10 mouse cellular contexts compared by ENCODE assay signal in the genomic region with DNA sequence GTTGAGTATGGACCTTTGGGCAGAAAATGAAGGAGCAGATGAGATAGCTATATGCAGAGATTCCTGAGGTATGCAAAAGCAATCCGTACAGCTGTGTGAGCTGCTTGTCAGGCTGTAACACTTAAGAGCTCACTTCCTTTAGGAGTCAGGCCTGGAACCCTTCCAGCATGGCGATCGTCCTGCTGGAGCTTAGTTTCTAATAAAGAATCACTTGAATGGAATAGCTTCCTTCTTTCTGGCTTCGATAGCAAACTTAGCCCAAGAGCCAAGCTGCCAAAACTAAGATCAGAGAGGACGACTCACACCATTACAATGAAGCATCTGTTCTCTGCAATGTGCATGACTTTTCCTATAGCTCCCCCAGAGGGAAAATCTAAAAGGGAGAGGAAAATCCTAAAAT.
A peak's percentile ranks its signal among the peaks of the same experiment; 100 is the strongest.
DNase-seq lines count a peak whose midpoint lies in the region; ATAC-seq lines count a peak whose summit lies in the region.
"Had no signal": no experiment of that assay in that cellular context is flagged by ENCODE, and none has a peak within 500 bp of the region (broad histone marks: within the 10 kb centered on the region; RNA-seq: fewer than 3 reads in every experiment).

No protein-coding gene starts in this region.

- DNase-seq in kidney, postnatal 14 days: peak; percentile 0
- DNase-seq in urinary bladder, postnatal 4 days (ENCODE audit: low spot score in 2 of 2): peak; percentile 17 to 57
- DNase-seq in urinary bladder, postnatal 10 days (ENCODE audit: low spot score): no peak
- DNase-seq in gastrocnemius, adult 8-10 months (ENCODE audit: low spot score in 2 of 2): peak; percentile 2 to 3
- no peak for DNase-seq in adrenal gland, adult (ENCODE audit: inconsistent age in 2 of 2, low spot score in 1 of 2)
- DNase-seq: kidney, adult 8-10 months had no signal

- H3K4me3 ChIP-seq in kidney, embryonic 15.5 days (replicated peaks): no peak overlapping the region
- H3K4me3 ChIP-seq: forebrain, embryonic 13.5 days had no signal

- no peaks in the 10 kb centered on the region for H3K36me3 ChIP-seq in kidney, embryonic 15.5 days

- H3K9ac ChIP-seq in kidney, embryonic 15.5 days: no peak overlapping the region
- H3K9ac ChIP-seq: forebrain, embryonic 13.5 days; liver, embryonic 14.5 days had no signal

- 49% methylated on average over 5 of the region's 5 CpGs for WGBS in kidney, embryonic 15.5 days

- no peak overlapping the region for H3K4me2 ChIP-seq in kidney, embryonic 15.5 days
- H3K4me2 ChIP-seq: forebrain, embryonic 13.5 days had no signal

- no peaks in the 10 kb centered on the region for H3K9me3 ChIP-seq in kidney, embryonic 15.5 days (replicated peaks)
- H3K9me3 ChIP-seq: forebrain, embryonic 13.5 days had no signal

- no peaks in the 10 kb centered on the region for H3K4me1 ChIP-seq in kidney, embryonic 15.5 days
- H3K4me1 ChIP-seq: forebrain, embryonic 13.5 days had no signal

- no peaks in the 10 kb centered on the region for H3K27me3 ChIP-seq in kidney, embryonic 15.5 days
- H3K27me3 ChIP-seq: forebrain, embryonic 13.5 days had no signal

- no peak overlapping the region for H3K27ac ChIP-seq in kidney, embryonic 15.5 days
- H3K27ac ChIP-seq: forebrain, embryonic 13.5 days; liver, embryonic 14.5 days had no signal

- ATAC-seq in kidney, embryonic 15.5 days (replicated peaks; ENCODE audit: low FRiP score): no peak
- ATAC-seq in inflammation-experienced regulatory T-cells, adult 6 months: no peak
- ATAC-seq: forebrain, embryonic 13.5 days had no signal

Comparison
In these comparisons a context has a peak if more than half of its experiments do, and no peak if none do; other contexts are left out.
1. DNase-seq: peak in kidney, postnatal 14 days (single experiment), urinary bladder, postnatal 4 days (2 of 2) and gastrocnemius, adult 8-10 months (2 of 2); none in urinary bladder, postnatal 10 days (single experiment) and adrenal gland, adult (0 of 2).